Mouse (Mus musculus): ENCODE results near the gene Kansl1l.
A peak's percentile ranks its signal among the peaks of the same experiment; 100 is the strongest.

Kansl1l gene

GRCm38 (mm10) chr1:66832636-66833165 is 15.3 kb upstream of the Kansl1l start:
- H3K36me3 ChIP-seq (ENCODE audit: control insufficient read depth, insufficient read depth, low read length, poor library complexity, severe bottlenecking), result no peaks in the 10 kb centered on the region; the same call in 1 of the 2 replicates
- no peaks in the 10 kb centered on the region for H3K27me3 ChIP-seq (ENCODE audit: control insufficient read depth, insufficient read depth, low read length, poor library complexity, severe bottlenecking)
- DNase-seq (ENCODE audit: low read depth, low spot score), result no peak

- Histone ChIP-seq H3K36me3 (ENCODE audit: control insufficient read depth, insufficient read depth, low read length, poor library complexity, severe bottlenecking) (no peaks in the 10 kb centered on the region; the same call in 1 of the 2 replicates), H3K27me3 (ENCODE audit: control insufficient read depth, insufficient read depth, low read length, poor library complexity, severe bottlenecking) (no peaks in the 10 kb centered on the region)
- no peak for DNase-seq (ENCODE audit: low read depth, low spot score)
Measured at GRCm38 (mm10) chr1:66831824-66832600, 14.7 kb upstream of the Kansl1l start.

GRCm38 (mm10) chr1:66829400-66830080 is 12.2 kb upstream of the Kansl1l start:
- H3K36me3 ChIP-seq (ENCODE audit: control insufficient read depth, insufficient read depth, low read length, poor library complexity, severe bottlenecking), result no peaks in the 10 kb centered on the region
- H3K27me3 ChIP-seq (ENCODE audit: control insufficient read depth, insufficient read depth, low read length, poor library complexity, severe bottlenecking), result no peaks in the 10 kb centered on the region
- no peak for DNase-seq (ENCODE audit: low read depth, low spot score)

GRCm38 (mm10) chr1:66821966-66822365 is 4.6 kb upstream of the Kansl1l start:
- no peak for DNase-seq (ENCODE audit: low read depth, low spot score)
- no peaks in the 10 kb centered on the region for H3K27me3 ChIP-seq (ENCODE audit: control insufficient read depth, insufficient read depth, low read length, poor library complexity, severe bottlenecking)
- H3K36me3 ChIP-seq (ENCODE audit: control insufficient read depth, insufficient read depth, low read length, poor library complexity, severe bottlenecking), result no peaks in the 10 kb centered on the region

- DNase-seq (ENCODE audit: low read depth, low spot score), result no peak
- Histone ChIP-seq H3K36me3 (ENCODE audit: control insufficient read depth, insufficient read depth, low read length, poor library complexity, severe bottlenecking) (no peaks in the 10 kb centered on the region), H3K27me3 (ENCODE audit: control insufficient read depth, insufficient read depth, low read length, poor library complexity, severe bottlenecking) (no peaks in the 10 kb centered on the region)
Measured at GRCm38 (mm10) chr1:66820241-66820640, 2.9 kb upstream of the Kansl1l start.

- Histone ChIP-seq H3K36me3 (ENCODE audit: control insufficient read depth, insufficient read depth, low read length, poor library complexity, severe bottlenecking) (no peaks in the 10 kb centered on the region), H3K27me3 (ENCODE audit: control insufficient read depth, insufficient read depth, low read length, poor library complexity, severe bottlenecking) (no peaks in the 10 kb centered on the region)
- peak; percentile 66 for DNase-seq (ENCODE audit: low read depth, low spot score)
Measured at GRCm38 (mm10) chr1:66817865-66818315, 528 bp upstream of the Kansl1l start.

- peak; percentile 95 for DNase-seq (ENCODE audit: low read depth, low spot score)
- H3K27me3 ChIP-seq (ENCODE audit: control insufficient read depth, insufficient read depth, low read length, poor library complexity, severe bottlenecking), result no peaks in the 10 kb centered on the region
- H3K36me3 ChIP-seq (ENCODE audit: control insufficient read depth, insufficient read depth, low read length, poor library complexity, severe bottlenecking), result no peaks in the 10 kb centered on the region
Measured at GRCm38 (mm10) chr1:66816837-66817452, 417 bp downstream of the Kansl1l start.

GRCm38 (mm10) chr1:66815941-66816777 is 1.2 kb downstream of the Kansl1l start:
- no peaks in the 10 kb centered on the region for H3K27me3 ChIP-seq (ENCODE audit: control insufficient read depth, insufficient read depth, low read length, poor library complexity, severe bottlenecking)
- DNase-seq (ENCODE audit: low read depth, low spot score), result peak; percentile 76

GRCm38 (mm10) chr1:66814756-66815155 is 2.6 kb downstream of the Kansl1l start:
- DNase-seq (ENCODE audit: low read depth, low spot score), result peak; percentile 23
- no peaks in the 10 kb centered on the region for H3K27me3 ChIP-seq (ENCODE audit: control insufficient read depth, insufficient read depth, low read length, poor library complexity, severe bottlenecking)
- H3K36me3 ChIP-seq (ENCODE audit: control insufficient read depth, insufficient read depth, low read length, poor library complexity, severe bottlenecking), result no peaks in the 10 kb centered on the region

More at GRCm38 (mm10) chr1:66815941-66816777, 1.2 kb downstream of the Kansl1l start:
- no peaks in the 10 kb centered on the region for H3K36me3 ChIP-seq (ENCODE audit: control insufficient read depth, insufficient read depth, low read length, poor library complexity, severe bottlenecking)

GRCm38 (mm10) chr1:66813191-66813590 is 4.2 kb downstream of the Kansl1l start:
- H3K36me3 ChIP-seq (ENCODE audit: control insufficient read depth, insufficient read depth, low read length, poor library complexity, severe bottlenecking), result no peaks in the 10 kb centered on the region
- DNase-seq (ENCODE audit: low read depth, low spot score), result no peak
- H3K27me3 ChIP-seq (ENCODE audit: control insufficient read depth, insufficient read depth, low read length, poor library complexity, severe bottlenecking), result no peaks in the 10 kb centered on the region

- Histone ChIP-seq H3K36me3 (ENCODE audit: control insufficient read depth, insufficient read depth, low read length, poor library complexity, severe bottlenecking) (peaks cover 2% of the 10 kb centered on the region; the same call in 1 of the 2 replicates), H3K27me3 (ENCODE audit: control insufficient read depth, insufficient read depth, low read length, poor library complexity, severe bottlenecking) (no peaks in the 10 kb centered on the region)
- no peak for DNase-seq (ENCODE audit: low read depth, low spot score)
Measured at GRCm38 (mm10) chr1:66806821-66807220, 10.5 kb downstream of the Kansl1l start.

- DNase-seq (ENCODE audit: low read depth, low spot score), result peak; percentile 38
Measured at GRCm38 (mm10) chr1:66805408-66805807, 12.0 kb downstream of the Kansl1l start.

GRCm38 (mm10) chr1:66804710-66805109 is 12.7 kb downstream of the Kansl1l start:
- Histone ChIP-seq H3K36me3 (ENCODE audit: control insufficient read depth, insufficient read depth, low read length, poor library complexity, severe bottlenecking) (peaks cover 2% of the 10 kb centered on the region; the same call in 1 of the 2 replicates), H3K27me3 (ENCODE audit: control insufficient read depth, insufficient read depth, low read length, poor library complexity, severe bottlenecking) (no peaks in the 10 kb centered on the region)
- DNase-seq (ENCODE audit: low read depth, low spot score), result no peak

More at GRCm38 (mm10) chr1:66805408-66805807, 12.0 kb downstream of the Kansl1l start:
- Histone ChIP-seq H3K36me3 (ENCODE audit: control insufficient read depth, insufficient read depth, low read length, poor library complexity, severe bottlenecking) (peaks cover 2% of the 10 kb centered on the region; the same call in 1 of the 2 replicates), H3K27me3 (ENCODE audit: control insufficient read depth, insufficient read depth, low read length, poor library complexity, severe bottlenecking) (no peaks in the 10 kb centered on the region)

- no peak for DNase-seq (ENCODE audit: low read depth, low spot score)
- Histone ChIP-seq H3K27me3 (ENCODE audit: control insufficient read depth, insufficient read depth, low read length, poor library complexity, severe bottlenecking) (no peaks in the 10 kb centered on the region), H3K36me3 (ENCODE audit: control insufficient read depth, insufficient read depth, low read length, poor library complexity, severe bottlenecking) (no peaks in the 10 kb centered on the region; the same call in 1 of the 2 replicates)
Measured at GRCm38 (mm10) chr1:66797962-66798361, 19.4 kb downstream of the Kansl1l start.
